Mouse (Mus musculus) G1E (cell line): ENCODE measurements around the gene Krt25.
A peak's percentile ranks its signal among the peaks of the same experiment; 100 is the strongest.

Experiments used
- CTCF ChIP-seq: IDR thresholded peaks from 2 replicates; pipeline ENCODE4 v1.5.1; 2012; ENCODE audit warnings: low read depth, low read length, inconsistent platforms, mixed read lengths
- GATA1 ChIP-seq: IDR thresholded peaks from 2 replicates; pipeline ENCODE4 v1.6.1; 2012; ENCODE audit warnings: borderline replicate concordance, low read length, inconsistent platforms, mixed read lengths
- GATA2 ChIP-seq: IDR thresholded peaks from 2 replicates; pipeline ENCODE4 v1.6.1; 2012; ENCODE audit warnings: low read depth, low read length, inconsistent platforms, borderline replicate concordance

DNA sequence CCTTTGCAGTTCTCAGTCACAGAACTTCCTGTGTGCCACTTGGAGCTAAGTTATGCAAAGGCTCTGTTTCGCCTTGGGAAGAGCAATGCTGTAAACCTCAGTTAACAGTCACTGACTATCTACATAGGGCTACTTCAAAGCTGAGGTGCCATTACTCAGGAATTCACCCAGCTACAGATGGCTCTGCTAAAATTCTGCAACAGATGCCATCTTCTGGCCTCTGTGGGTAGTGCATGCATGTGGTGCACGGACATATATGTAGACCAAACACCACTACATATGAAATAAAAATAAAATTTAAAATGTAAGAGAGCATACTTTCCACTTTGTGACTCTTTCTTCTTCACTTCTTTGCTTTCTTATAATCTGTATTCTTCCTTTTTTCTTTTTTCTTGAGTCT, 15.2 kb downstream of the Krt25 start:
- no peak for TF ChIP-seq GATA1
- peak; percentile 26; the same call in 1 of the 2 replicates for TF ChIP-seq CTCF
- TF ChIP-seq GATA2, result no peak
